Mouse (Mus musculus): ENCODE results near the gene Gh. TPM values are rescaled to one million over a fixed set of nuclear protein-coding genes. Genes with fewer than 3 reads are reported as not detected.
A peak's percentile ranks its signal among the peaks of the same experiment; 100 is the strongest.

Gh gene
- polyA plus RNA-seq, 1 experiment from 2014 or later = not detected

- Histone ChIP-seq H3K27ac (no peak overlapping the region), H3K36me3 (no peaks in the 10 kb centered on the region), H3K4me3 (replicated peaks) (no peak overlapping the region), H3K9ac (no peak overlapping the region), H3K4me1 (no peaks in the 10 kb centered on the region), H3K9me3 (no peaks in the 10 kb centered on the region), H3K4me2 (no peak overlapping the region), H3K27me3 (replicated peaks) (no peaks in the 10 kb centered on the region)
- ATAC-seq (ENCODE audit: insufficient read depth, low FRiP score, low read depth) = no peak
- WGBS = 87% methylated on average over 9 of the region's 9 CpGs
Observed at GRCm38 (mm10) chr11:106306758-106307157, 5.1 kb upstream of the Gh start.

GRCm38 (mm10) chr11:106306065-106306385, 4.4 kb upstream of the Gh start:
- Histone ChIP-seq H3K4me2 (no peak overlapping the region), H3K36me3 (no peaks in the 10 kb centered on the region), H3K4me1 (no peaks in the 10 kb centered on the region), H3K27ac (no peak overlapping the region), H3K27me3 (replicated peaks) (no peaks in the 10 kb centered on the region), H3K9me3 (no peaks in the 10 kb centered on the region), H3K9ac (no peak overlapping the region), H3K4me3 (replicated peaks) (no peak overlapping the region)
- no peak for ATAC-seq (ENCODE audit: insufficient read depth, low FRiP score, low read depth)
- WGBS = 76% methylated on average over 3 of the region's 3 CpGs

- no peaks in the 10 kb centered on the region for H3K4me1 ChIP-seq
- no peak overlapping the region for H3K27ac ChIP-seq
- no peak overlapping the region for H3K4me3 ChIP-seq (replicated peaks)
- H3K36me3 ChIP-seq = no peaks in the 10 kb centered on the region
- 78% methylated on average over 10 of the region's 10 CpGs for WGBS
- H3K9me3 ChIP-seq = no peaks in the 10 kb centered on the region
- H3K27me3 ChIP-seq (replicated peaks) = no peaks in the 10 kb centered on the region
- no peak for ATAC-seq (ENCODE audit: insufficient read depth, low FRiP score, low read depth)
- H3K9ac ChIP-seq = no peak overlapping the region
- H3K4me2 ChIP-seq = no peak overlapping the region
Observed at GRCm38 (mm10) chr11:106305348-106306064, 3.8 kb upstream of the Gh start.

DNA sequence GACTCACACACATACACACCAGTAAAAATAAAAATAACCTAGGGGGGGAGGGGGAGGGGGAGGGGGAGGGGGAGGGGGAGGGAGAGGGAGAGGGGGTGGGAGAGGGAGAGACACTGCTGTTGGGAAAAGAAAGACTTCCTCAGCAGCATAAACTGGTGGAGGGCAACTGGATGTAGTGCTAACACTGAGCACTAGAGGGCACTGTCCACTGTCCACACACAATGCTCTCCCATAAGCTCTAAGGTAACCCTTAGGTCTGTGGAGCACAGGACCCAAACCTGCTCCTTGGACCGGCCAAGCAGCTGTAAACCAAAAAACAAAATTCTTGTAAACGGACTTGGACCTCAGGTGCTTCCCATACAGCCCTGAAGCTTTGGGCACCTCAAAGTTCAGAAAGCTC, 969 bp upstream of the Gh start:
- H3K9ac ChIP-seq = no peak overlapping the region
- H3K4me2 ChIP-seq = no peak overlapping the region
- WGBS = 9% methylated on average over 2 of the region's 2 CpGs
- no peak overlapping the region for H3K27ac ChIP-seq
- no peaks in the 10 kb centered on the region for H3K4me1 ChIP-seq
- no peak for ATAC-seq (ENCODE audit: insufficient read depth, low FRiP score, low read depth)
- H3K9me3 ChIP-seq = no peaks in the 10 kb centered on the region
- H3K27me3 ChIP-seq (replicated peaks) = no peaks in the 10 kb centered on the region
- no peaks in the 10 kb centered on the region for H3K36me3 ChIP-seq
- no peak overlapping the region for H3K4me3 ChIP-seq (replicated peaks)

DNA sequence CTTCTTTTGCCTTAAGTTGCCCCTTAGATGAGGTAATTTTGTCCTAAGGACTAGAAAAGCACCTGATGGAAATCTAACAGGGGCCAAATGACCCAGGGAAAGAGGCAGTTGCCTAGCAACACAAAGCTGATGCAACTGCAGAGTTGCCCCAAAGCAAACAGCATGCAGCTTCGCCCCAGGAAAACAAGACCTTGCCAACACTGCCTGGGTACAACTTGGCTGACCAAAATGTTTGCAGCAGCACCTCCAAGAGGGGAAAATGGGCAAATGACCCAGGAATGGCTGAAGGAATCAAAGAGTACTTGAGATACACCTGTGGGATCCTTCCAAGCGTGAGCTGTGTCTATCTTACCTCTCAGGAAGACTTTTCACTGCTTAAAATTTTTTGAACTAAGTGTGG, 9.8 kb downstream of the Gh start:
- Histone ChIP-seq H3K36me3 (no peaks in the 10 kb centered on the region), H3K4me3 (replicated peaks) (no peak overlapping the region), H3K4me2 (no peak overlapping the region), H3K9ac (no peak overlapping the region), H3K4me1 (no peaks in the 10 kb centered on the region), H3K27ac (no peak overlapping the region), H3K27me3 (replicated peaks) (no peaks in the 10 kb centered on the region), H3K9me3 (no peaks in the 10 kb centered on the region)
- 77% methylated on average over 2 of the region's 2 CpGs for WGBS
- no peak for ATAC-seq (ENCODE audit: insufficient read depth, low FRiP score, low read depth)

GRCm38 (mm10) chr11:106290376-106290775, 11.3 kb downstream of the Gh start:
- no peak overlapping the region for H3K4me2 ChIP-seq
- no peaks in the 10 kb centered on the region for H3K27me3 ChIP-seq (replicated peaks)
- 90% methylated on average over 5 of the region's 5 CpGs for WGBS
- no peaks in the 10 kb centered on the region for H3K4me1 ChIP-seq
- H3K9ac ChIP-seq = no peak overlapping the region
- no peak overlapping the region for H3K27ac ChIP-seq
- H3K4me3 ChIP-seq (replicated peaks) = no peak overlapping the region
- H3K9me3 ChIP-seq = no peaks in the 10 kb centered on the region
- H3K36me3 ChIP-seq = no peaks in the 10 kb centered on the region
- ATAC-seq (ENCODE audit: insufficient read depth, low FRiP score, low read depth) = no peak

- ATAC-seq (ENCODE audit: insufficient read depth, low FRiP score, low read depth) = no peak
Observed at GRCm38 (mm10) chr11:106289369-106289768, 12.3 kb downstream of the Gh start.

GRCm38 (mm10) chr11:106286987-106287386, 14.7 kb downstream of the Gh start:
- Histone ChIP-seq H3K4me2 (no peak overlapping the region), H3K27me3 (replicated peaks) (no peaks in the 10 kb centered on the region), H3K4me3 (replicated peaks) (no peak overlapping the region), H3K27ac (no peak overlapping the region), H3K9me3 (no peaks in the 10 kb centered on the region), H3K4me1 (no peaks in the 10 kb centered on the region), H3K36me3 (no peaks in the 10 kb centered on the region), H3K9ac (no peak overlapping the region)
- WGBS = 53% methylated on average over 11 of the region's 11 CpGs
- no peak for ATAC-seq (ENCODE audit: insufficient read depth, low FRiP score, low read depth)

More at GRCm38 (mm10) chr11:106289369-106289768, 12.3 kb downstream of the Gh start:
- H3K4me2 ChIP-seq = no peak overlapping the region
- H3K36me3 ChIP-seq = no peaks in the 10 kb centered on the region
- 59% methylated on average over 8 of the region's 8 CpGs for WGBS
- H3K27ac ChIP-seq = no peak overlapping the region
- no peak overlapping the region for H3K9ac ChIP-seq
- no peaks in the 10 kb centered on the region for H3K4me1 ChIP-seq
- no peaks in the 10 kb centered on the region for H3K27me3 ChIP-seq (replicated peaks)
- no peaks in the 10 kb centered on the region for H3K9me3 ChIP-seq
- H3K4me3 ChIP-seq (replicated peaks) = no peak overlapping the region

DNA sequence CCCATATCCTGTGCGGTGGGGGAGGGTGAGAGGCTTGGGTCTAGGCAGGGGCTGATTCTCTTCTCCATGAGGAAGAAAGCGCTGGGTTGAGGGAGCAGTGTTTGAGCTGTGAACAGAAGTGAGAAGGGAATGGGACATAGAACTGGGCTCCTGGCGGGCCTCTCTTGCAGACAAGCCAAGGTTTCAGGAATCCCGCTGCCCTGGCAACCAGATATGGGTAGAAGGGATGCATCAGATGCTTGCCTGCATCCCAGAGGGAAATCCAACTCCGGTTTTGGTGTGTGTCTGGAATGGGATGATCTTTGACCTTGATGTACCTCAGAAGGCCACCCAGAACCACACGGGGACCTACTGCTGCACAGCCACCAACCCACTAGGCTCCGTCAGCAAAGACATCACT, 15.5 kb downstream of the Gh start:
- no peak for ATAC-seq (ENCODE audit: insufficient read depth, low FRiP score, low read depth)
- H3K27me3 ChIP-seq (replicated peaks) = no peaks in the 10 kb centered on the region
- no peak overlapping the region for H3K27ac ChIP-seq
- no peaks in the 10 kb centered on the region for H3K9me3 ChIP-seq
- no peaks in the 10 kb centered on the region for H3K4me1 ChIP-seq
- no peak overlapping the region for H3K4me2 ChIP-seq
- no peak overlapping the region for H3K4me3 ChIP-seq (replicated peaks)
- no peaks in the 10 kb centered on the region for H3K36me3 ChIP-seq
- WGBS = 82% methylated on average over 7 of the region's 7 CpGs
- no peak overlapping the region for H3K9ac ChIP-seq

- H3K4me2 ChIP-seq = no peak overlapping the region
- ATAC-seq (ENCODE audit: insufficient read depth, low FRiP score, low read depth) = no peak
- H3K27ac ChIP-seq = no peak overlapping the region
- no peak overlapping the region for H3K9ac ChIP-seq
- no peak overlapping the region for H3K4me3 ChIP-seq (replicated peaks)
- no peaks in the 10 kb centered on the region for H3K36me3 ChIP-seq
- H3K4me1 ChIP-seq = no peaks in the 10 kb centered on the region
- 69% methylated on average over 8 of the region's 8 CpGs for WGBS
- H3K9me3 ChIP-seq = no peaks in the 10 kb centered on the region
- no peaks in the 10 kb centered on the region for H3K27me3 ChIP-seq (replicated peaks)
Observed at GRCm38 (mm10) chr11:106284126-106284525, 17.5 kb downstream of the Gh start.

DNA sequence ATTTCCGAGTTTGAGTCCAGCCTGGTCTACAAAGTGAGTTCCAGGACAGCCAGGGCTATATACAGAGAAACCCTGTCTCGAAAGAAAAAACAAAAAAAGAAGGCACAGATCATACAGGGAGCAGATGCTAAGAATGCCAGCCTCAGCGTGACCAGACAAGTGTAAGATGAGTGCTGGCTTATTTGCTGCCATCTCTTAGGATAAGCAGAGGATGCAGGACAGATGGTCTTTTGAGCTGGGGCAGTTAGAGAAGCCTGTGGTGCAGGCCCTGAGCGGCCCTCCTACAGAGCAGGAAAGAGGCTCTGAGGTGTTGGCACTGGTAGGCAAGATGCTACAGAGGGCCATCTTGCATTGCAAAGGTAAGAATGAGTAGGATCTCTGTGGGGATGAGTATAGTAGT, 18.3 kb downstream of the Gh start:
- no peak overlapping the region for H3K27ac ChIP-seq
- H3K9me3 ChIP-seq = no peaks in the 10 kb centered on the region
- no peaks in the 10 kb centered on the region for H3K4me1 ChIP-seq
- no peaks in the 10 kb centered on the region for H3K36me3 ChIP-seq
- no peak overlapping the region for H3K4me3 ChIP-seq (replicated peaks)
- WGBS = 81% methylated on average over 4 of the region's 4 CpGs
- H3K27me3 ChIP-seq (replicated peaks) = no peaks in the 10 kb centered on the region
- ATAC-seq (ENCODE audit: insufficient read depth, low FRiP score, low read depth) = no peak
- H3K4me2 ChIP-seq = no peak overlapping the region
- H3K9ac ChIP-seq = no peak overlapping the region

DNA sequence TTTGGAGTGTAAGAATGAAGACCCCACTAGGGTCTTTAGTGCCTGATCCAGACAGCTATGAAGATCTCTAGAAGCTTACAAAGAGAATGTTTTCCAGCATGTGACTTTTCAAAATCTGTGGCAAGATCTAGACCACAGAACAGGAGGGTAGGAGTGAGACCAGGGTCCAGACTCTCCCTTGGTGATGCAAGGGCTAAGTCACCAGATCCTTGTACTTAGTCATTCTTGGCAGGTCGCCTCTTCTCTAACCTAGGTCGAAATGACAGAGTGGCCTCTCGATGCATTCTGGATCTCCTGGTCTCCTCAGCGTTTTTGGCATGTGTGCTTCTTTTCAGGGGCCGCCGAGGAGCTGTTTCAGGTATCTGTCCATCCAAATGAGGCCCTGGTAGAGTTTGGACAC, 19.2 kb downstream of the Gh start:
- H3K4me3 ChIP-seq (replicated peaks) = no peak overlapping the region
- no peaks in the 10 kb centered on the region for H3K36me3 ChIP-seq
- H3K9ac ChIP-seq = no peak overlapping the region
- no peak for ATAC-seq (ENCODE audit: insufficient read depth, low FRiP score, low read depth)
- H3K4me1 ChIP-seq = no peaks in the 10 kb centered on the region
- H3K27ac ChIP-seq = no peak overlapping the region
- WGBS = 74% methylated on average over 6 of the region's 6 CpGs
- H3K4me2 ChIP-seq = no peak overlapping the region
- H3K9me3 ChIP-seq = no peaks in the 10 kb centered on the region
- no peaks in the 10 kb centered on the region for H3K27me3 ChIP-seq (replicated peaks)

- 4% methylated on average over 25 of the region's 25 CpGs for WGBS
- Histone ChIP-seq H3K4me2 (peak within 1 kb of the TSS; percentile 54), H3K4me3 (replicated peaks) (peak within 1 kb of the TSS; percentile 21; the same call in 1 of the 2 replicates), H3K9ac (0 out of 2 replicates have a peak within 1 kb of the TSS, but pooled peaks have one; percentile 29), H3K9me3 (no peaks in the 10 kb centered on the region), H3K36me3 (no peaks in the 10 kb centered on the region), H3K4me1 (peaks cover 24% of the 10 kb centered on the region), H3K27me3 (replicated peaks) (no peaks in the 10 kb centered on the region), H3K27ac (peak within 1 kb of the TSS; percentile 94)
- ATAC-seq (ENCODE audit: insufficient read depth, low FRiP score, low read depth) = peak; percentile 36; the same call in 1 of the 2 replicates
Observed at GRCm38 (mm10) chr11:106276454-106276853, 25.2 kb downstream of the Gh start, which contains the start of gene Tcam1. Gene Tcam1 (plus strand): TSS chr11:106276672.

All from stomach, embryonic 15.5 days (tissue).